Mouse (Mus musculus): Measurements from ENCODE around the gene Milr1. TPM values are rescaled to one million over a fixed set of nuclear protein-coding genes. Genes with fewer than 3 reads are reported as not detected.
A peak's percentile ranks its signal among the peaks of the same experiment; 100 is the strongest.

Milr1 gene
- polyA plus RNA-seq, 1 experiment, result 19.9 TPM

GRCm38 (mm10) chr11:106767516-106767915 is 16.5 kb downstream of the Milr1 start:
- H3K27me3 ChIP-seq (ENCODE audit: control insufficient read depth, insufficient read depth, insufficient read length), result no peaks in the 10 kb centered on the region
- no peaks in the 10 kb centered on the region for H3K79me3 ChIP-seq (ENCODE audit: low read depth)
- TF ChIP-seq MYOG (IDR thresholded peaks at IDR 0.05; ENCODE audit: control insufficient read depth, extremely low read depth, insufficient read length) (no peak), MYOD1 (IDR thresholded peaks at IDR 0.05; ENCODE audit: control insufficient read depth, insufficient read length, low read depth) (no peak), MAX (IDR thresholded peaks at IDR 0.05) (no peak), CTCF (IDR thresholded peaks at IDR 0.05; ENCODE audit: control insufficient read depth, insufficient read depth, insufficient read length) (no peak), FOSL1 (IDR thresholded peaks at IDR 0.05; ENCODE audit: insufficient read depth, low read length, poor library complexity, severe bottlenecking) (no peak)
- H3ac ChIP-seq (ENCODE audit: control insufficient read depth, insufficient read length, low read depth), result no peak overlapping the region
- no peaks in the 10 kb centered on the region for H3K79me2 ChIP-seq (ENCODE audit: control insufficient read depth, insufficient read depth)
- H3K36me3 ChIP-seq (ENCODE audit: control insufficient read depth, insufficient read depth), result peaks cover 76% of the 10 kb centered on the region
- H3K4me3 ChIP-seq (ENCODE audit: insufficient read depth, poor library complexity, severe bottlenecking), result no peak overlapping the region

GRCm38 (mm10) chr11:106770195-106770974 is 19.4 kb downstream of the Milr1 start:
- TF ChIP-seq MAX (IDR thresholded peaks at IDR 0.05) (no peak), MYOG (IDR thresholded peaks at IDR 0.05; ENCODE audit: control insufficient read depth, extremely low read depth, insufficient read length) (no peak), CEBPB (IDR thresholded peaks at IDR 0.05; ENCODE audit: low read depth) (no peak), USF1 (IDR thresholded peaks at IDR 0.05; ENCODE audit: low read depth) (no peak), MYOD1 (IDR thresholded peaks at IDR 0.05; ENCODE audit: control insufficient read depth, insufficient read length, low read depth) (no peak)
- Histone ChIP-seq H3K79me3 (ENCODE audit: low read depth) (no peaks in the 10 kb centered on the region), H3K4me3 (ENCODE audit: insufficient read depth, poor library complexity, severe bottlenecking) (no peak overlapping the region), H3K79me2 (ENCODE audit: control insufficient read depth, insufficient read depth) (no peaks in the 10 kb centered on the region), H3K36me3 (ENCODE audit: control insufficient read depth, insufficient read depth) (peaks cover 92% of the 10 kb centered on the region), H3K27me3 (ENCODE audit: control insufficient read depth, insufficient read depth, insufficient read length) (no peaks in the 10 kb centered on the region), H3ac (ENCODE audit: control insufficient read depth, insufficient read length, low read depth) (no peak overlapping the region)

- peaks cover 19% of the 10 kb centered on the region for H3K79me2 ChIP-seq (ENCODE audit: control insufficient read depth, insufficient read depth)
- H3K79me3 ChIP-seq (ENCODE audit: low read depth), result peaks cover 6% of the 10 kb centered on the region
- peaks cover 89% of the 10 kb centered on the region for H3K36me3 ChIP-seq (ENCODE audit: control insufficient read depth, insufficient read depth)
- H3K4me3 ChIP-seq (ENCODE audit: insufficient read depth, poor library complexity, severe bottlenecking), result no peak overlapping the region
- no peak for TF ChIP-seq CEBPB (IDR thresholded peaks at IDR 0.05; ENCODE audit: low read depth)
- TF ChIP-seq FOSL1 (IDR thresholded peaks at IDR 0.05; ENCODE audit: insufficient read depth, low read length, poor library complexity, severe bottlenecking), result no peak
- no peak for TF ChIP-seq CTCF (IDR thresholded peaks at IDR 0.05; ENCODE audit: control insufficient read depth, insufficient read depth, insufficient read length)
- TF ChIP-seq MYOD1 (IDR thresholded peaks at IDR 0.05; ENCODE audit: control insufficient read depth, insufficient read length, low read depth), result no peak
- no peak for TF ChIP-seq USF1 (IDR thresholded peaks at IDR 0.05; ENCODE audit: low read depth)
- no peak for TF ChIP-seq MAX (IDR thresholded peaks at IDR 0.05)
- TF ChIP-seq MYOG (IDR thresholded peaks at IDR 0.05; ENCODE audit: control insufficient read depth, extremely low read depth, insufficient read length), result no peak
- no peak overlapping the region for H3ac ChIP-seq (ENCODE audit: control insufficient read depth, insufficient read length, low read depth)
- H3K27me3 ChIP-seq (ENCODE audit: control insufficient read depth, insufficient read depth, insufficient read length), result no peaks in the 10 kb centered on the region
Observed at GRCm38 (mm10) chr11:106773061-106773460, 22.0 kb downstream of the Milr1 start.

- Histone ChIP-seq H3K79me2 (ENCODE audit: control insufficient read depth, insufficient read depth) (peaks cover 36% of the 10 kb centered on the region), H3K36me3 (ENCODE audit: control insufficient read depth, insufficient read depth) (peaks cover 77% of the 10 kb centered on the region), H3K79me3 (ENCODE audit: low read depth) (peaks cover 11% of the 10 kb centered on the region), H3K4me3 (ENCODE audit: insufficient read depth, poor library complexity, severe bottlenecking) (no peak overlapping the region), H3ac (ENCODE audit: control insufficient read depth, insufficient read length, low read depth) (no peak overlapping the region), H3K27me3 (ENCODE audit: control insufficient read depth, insufficient read depth, insufficient read length) (no peaks in the 10 kb centered on the region)
- TF ChIP-seq CEBPB (IDR thresholded peaks at IDR 0.05; ENCODE audit: low read depth), result peak; percentile 69
- TF ChIP-seq FOSL1 (IDR thresholded peaks at IDR 0.05; ENCODE audit: insufficient read depth, low read length, poor library complexity, severe bottlenecking), result no peak
- no peak for TF ChIP-seq MYOG (IDR thresholded peaks at IDR 0.05; ENCODE audit: control insufficient read depth, extremely low read depth, insufficient read length)
- TF ChIP-seq MYOD1 (IDR thresholded peaks at IDR 0.05; ENCODE audit: control insufficient read depth, insufficient read length, low read depth), result no peak
Observed at GRCm38 (mm10) chr11:106776960-106777359, 25.9 kb downstream of the Milr1 start.

- TF ChIP-seq FOSL1 (IDR thresholded peaks at IDR 0.05; ENCODE audit: insufficient read depth, low read length, poor library complexity, severe bottlenecking) (no peak), MYOD1 (IDR thresholded peaks at IDR 0.05; ENCODE audit: control insufficient read depth, insufficient read length, low read depth) (no peak), MYOG (IDR thresholded peaks at IDR 0.05; ENCODE audit: control insufficient read depth, extremely low read depth, insufficient read length) (no peak), USF1 (IDR thresholded peaks at IDR 0.05; ENCODE audit: low read depth) (no peak), MAX (IDR thresholded peaks at IDR 0.05) (no peak), CEBPB (IDR thresholded peaks at IDR 0.05; ENCODE audit: low read depth) (no peak), CTCF (IDR thresholded peaks at IDR 0.05; ENCODE audit: control insufficient read depth, insufficient read depth, insufficient read length) (no peak)
- Histone ChIP-seq H3ac (ENCODE audit: control insufficient read depth, insufficient read length, low read depth) (no peak overlapping the region), H3K27me3 (ENCODE audit: control insufficient read depth, insufficient read depth, insufficient read length) (no peaks in the 10 kb centered on the region), H3K79me2 (ENCODE audit: control insufficient read depth, insufficient read depth) (peaks cover 41% of the 10 kb centered on the region), H3K79me3 (ENCODE audit: low read depth) (peaks cover 11% of the 10 kb centered on the region), H3K36me3 (ENCODE audit: control insufficient read depth, insufficient read depth) (peaks cover 77% of the 10 kb centered on the region), H3K4me3 (ENCODE audit: insufficient read depth, poor library complexity, severe bottlenecking) (no peak overlapping the region)
Observed at GRCm38 (mm10) chr11:106777395-106777794, 26.4 kb downstream of the Milr1 start.

GRCm38 (mm10) chr11:106778132-106778531 is 27.1 kb downstream of the Milr1 start:
- Histone ChIP-seq H3K36me3 (ENCODE audit: control insufficient read depth, insufficient read depth) (peaks cover 77% of the 10 kb centered on the region), H3K4me3 (ENCODE audit: insufficient read depth, poor library complexity, severe bottlenecking) (peak overlapping the region; percentile 74), H3K27me3 (ENCODE audit: control insufficient read depth, insufficient read depth, insufficient read length) (no peaks in the 10 kb centered on the region), H3K79me2 (ENCODE audit: control insufficient read depth, insufficient read depth) (peaks cover 48% of the 10 kb centered on the region), H3K79me3 (ENCODE audit: low read depth) (peaks cover 17% of the 10 kb centered on the region), H3ac (ENCODE audit: control insufficient read depth, insufficient read length, low read depth) (no peak overlapping the region)
- no peak for TF ChIP-seq FOSL1 (IDR thresholded peaks at IDR 0.05; ENCODE audit: insufficient read depth, low read length, poor library complexity, severe bottlenecking)
- TF ChIP-seq MAX (IDR thresholded peaks at IDR 0.05), result no peak
- no peak for TF ChIP-seq MYOD1 (IDR thresholded peaks at IDR 0.05; ENCODE audit: control insufficient read depth, insufficient read length, low read depth)
- no peak for TF ChIP-seq CEBPB (IDR thresholded peaks at IDR 0.05; ENCODE audit: low read depth)
- TF ChIP-seq USF1 (IDR thresholded peaks at IDR 0.05; ENCODE audit: low read depth), result no peak
- TF ChIP-seq CTCF (IDR thresholded peaks at IDR 0.05; ENCODE audit: control insufficient read depth, insufficient read depth, insufficient read length), result no peak
- no peak for TF ChIP-seq MYOG (IDR thresholded peaks at IDR 0.05; ENCODE audit: control insufficient read depth, extremely low read depth, insufficient read length)
